Mouse (Mus musculus): ENCODE results near the gene Ranbp6.

Gene Ranbp6

DNA sequence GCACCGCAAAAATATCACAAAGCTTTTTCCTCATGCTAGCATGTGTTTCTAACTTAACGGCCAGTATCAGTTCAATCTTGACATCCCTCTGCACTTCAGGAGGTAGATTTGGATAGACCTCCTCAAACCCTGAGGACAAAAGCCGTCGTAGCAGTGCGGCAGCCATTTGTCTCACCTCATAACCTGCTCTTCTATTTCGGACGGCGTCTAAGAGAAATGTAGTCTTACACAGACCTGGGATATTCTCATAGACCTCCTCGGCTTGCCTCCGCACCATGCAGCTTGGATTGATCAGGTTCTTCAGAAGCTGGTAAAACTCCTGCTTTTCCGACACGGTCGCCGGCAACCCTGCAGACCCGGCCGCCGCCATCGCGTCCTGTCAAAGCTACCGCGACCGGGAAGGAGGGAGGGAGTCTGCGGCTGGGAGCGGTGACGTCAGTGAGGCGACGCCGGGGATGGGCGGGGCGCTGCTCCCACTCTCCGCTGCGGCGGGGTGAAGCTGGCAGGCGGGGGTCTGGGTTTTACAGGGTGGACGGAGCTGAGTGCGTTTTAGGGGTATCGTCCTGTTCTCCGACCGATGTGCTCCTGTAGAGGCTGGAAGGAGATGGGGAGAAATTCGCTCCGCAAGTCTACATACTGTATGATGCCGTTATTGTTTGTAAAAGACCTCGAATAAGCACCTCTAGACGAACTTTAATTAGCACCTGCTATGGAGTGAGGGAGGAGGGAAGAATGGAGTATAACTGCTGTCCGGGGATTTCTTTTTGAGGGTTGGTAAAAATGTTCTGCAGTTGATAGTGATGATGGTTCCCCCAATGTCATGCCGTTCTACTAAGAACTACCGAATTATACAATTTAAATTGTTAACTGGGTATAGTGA, at the start of gene Ranbp6:
Gene Ranbp6, minus strand, starts transcription at position 394 of the 880 bp plus-strand sequence.
- peak; percentile 94 for DNase-seq

- no peak for DNase-seq
Measured at GRCm38 (mm10) chr19:29860816-29861215, 48.0 kb upstream of the Ranbp6 start.

DNA sequence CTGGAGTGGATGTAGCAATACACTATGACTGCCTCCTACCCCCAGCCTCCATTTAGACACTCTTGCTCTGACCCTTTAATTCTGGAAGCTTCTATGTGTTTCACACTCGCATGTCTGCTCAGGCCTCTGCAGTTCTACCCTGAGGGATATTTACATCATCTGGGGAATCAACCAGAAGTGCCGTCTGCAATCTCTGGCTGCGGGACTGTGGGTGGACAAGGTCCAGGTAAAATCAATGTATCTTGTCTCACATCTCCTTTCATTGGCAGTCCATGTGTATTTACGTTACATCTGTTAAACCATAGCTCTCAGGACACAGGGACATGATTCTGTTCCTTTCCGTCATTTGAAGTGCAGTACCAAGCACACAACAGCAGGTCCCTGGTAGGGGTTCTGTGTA, 44.5 kb upstream of the Ranbp6 start:
- no peak for DNase-seq

- no peak for DNase-seq
Measured at GRCm38 (mm10) chr19:29853711-29854110, 40.9 kb upstream of the Ranbp6 start.

DNA sequence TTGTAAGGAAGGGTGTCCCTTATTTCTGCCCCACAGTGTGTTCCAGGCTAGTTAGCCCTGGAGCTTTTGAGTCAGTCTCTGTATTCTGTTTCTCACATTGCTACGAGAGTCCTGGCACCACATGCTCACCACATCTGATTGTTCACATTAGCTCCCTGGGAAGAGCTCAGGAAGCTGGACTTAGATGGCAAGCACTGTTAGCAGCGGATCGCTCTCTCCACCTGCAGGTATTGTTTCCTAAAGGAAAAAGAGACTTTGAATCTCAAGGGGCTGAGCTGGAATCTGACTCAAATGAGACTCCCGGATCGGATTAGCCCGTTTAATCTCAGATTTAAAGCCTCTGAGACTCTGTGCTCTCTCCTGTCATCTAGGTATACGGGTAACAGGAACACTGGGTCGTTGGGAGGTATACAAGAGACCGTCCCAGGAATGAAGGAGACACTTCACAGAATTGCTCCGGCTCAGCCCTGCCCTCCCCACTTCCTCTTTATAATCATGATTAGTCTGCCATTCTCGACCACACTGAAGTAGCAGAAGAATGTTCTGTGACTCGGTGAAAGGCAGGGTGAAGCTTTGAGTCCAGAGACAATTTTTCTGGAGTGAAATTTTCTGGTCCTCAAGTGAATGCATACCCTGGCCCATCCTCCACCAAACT, 38.4 kb upstream of the Ranbp6 start:
- no peak for DNase-seq

DNA sequence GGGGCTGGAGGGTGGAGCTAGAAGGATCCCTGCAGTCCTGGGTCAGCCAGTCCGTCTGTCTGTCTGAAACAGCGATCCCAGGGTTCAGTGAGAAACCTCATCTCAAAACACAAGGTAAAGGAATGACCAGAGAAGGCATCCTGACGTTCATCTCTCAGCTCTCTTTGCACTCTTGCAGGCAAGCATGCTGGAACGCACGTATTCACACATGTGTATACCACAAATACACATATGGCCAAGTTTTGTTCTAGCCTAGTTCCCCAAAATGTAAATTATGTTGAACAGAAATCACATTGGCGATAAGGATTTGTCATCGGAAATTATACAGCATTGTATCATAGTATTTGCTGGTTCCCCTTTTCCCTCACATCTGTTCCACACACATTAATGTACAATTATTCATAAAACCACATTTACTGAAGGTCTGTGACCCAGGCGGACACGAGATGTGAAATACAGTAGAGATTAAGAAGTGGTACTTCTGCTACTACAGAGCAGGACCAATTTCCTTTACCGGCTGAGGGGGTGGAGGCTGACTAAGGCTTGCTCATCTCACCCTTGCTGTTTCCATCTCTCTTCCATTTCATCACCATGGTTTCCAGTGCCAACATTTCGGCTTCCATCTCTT, 37.3 kb upstream of the Ranbp6 start:
- DNase-seq = peak; percentile 8

- peak; percentile 5 for DNase-seq
Measured at GRCm38 (mm10) chr19:29844036-29844661, 31.4 kb upstream of the Ranbp6 start.

- no peak for DNase-seq
Measured at GRCm38 (mm10) chr19:29843641-29844035, 30.9 kb upstream of the Ranbp6 start.

GRCm38 (mm10) chr19:29842973-29843372, 30.2 kb upstream of the Ranbp6 start:
- no peak for DNase-seq

GRCm38 (mm10) chr19:29840642-29841041, 27.9 kb upstream of the Ranbp6 start:
- no peak for DNase-seq

GRCm38 (mm10) chr19:29838636-29839135, 25.9 kb upstream of the Ranbp6 start:
- no peak for DNase-seq

DNA sequence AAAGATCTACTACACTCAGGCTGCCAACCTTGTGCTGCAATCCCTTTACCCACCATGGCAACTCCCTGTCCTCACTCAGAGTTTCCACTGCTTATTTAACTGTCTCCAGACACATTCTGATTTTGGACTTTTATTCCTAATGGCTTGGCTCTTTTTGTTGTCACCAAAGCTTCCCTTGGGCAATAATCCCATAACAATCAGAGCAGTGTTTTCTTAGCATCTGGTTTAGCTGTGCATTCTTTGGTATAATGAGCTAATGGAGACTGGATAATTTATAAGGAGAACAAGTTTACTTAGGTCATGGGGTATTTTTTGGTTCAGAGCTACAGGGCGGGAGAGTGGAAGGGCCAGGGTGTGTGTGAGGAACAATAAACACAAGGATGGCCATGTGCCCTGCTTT, 25.4 kb upstream of the Ranbp6 start:
- DNase-seq = no peak

- DNase-seq = no peak
Measured at GRCm38 (mm10) chr19:29835364-29836034, 22.7 kb upstream of the Ranbp6 start.

DNA sequence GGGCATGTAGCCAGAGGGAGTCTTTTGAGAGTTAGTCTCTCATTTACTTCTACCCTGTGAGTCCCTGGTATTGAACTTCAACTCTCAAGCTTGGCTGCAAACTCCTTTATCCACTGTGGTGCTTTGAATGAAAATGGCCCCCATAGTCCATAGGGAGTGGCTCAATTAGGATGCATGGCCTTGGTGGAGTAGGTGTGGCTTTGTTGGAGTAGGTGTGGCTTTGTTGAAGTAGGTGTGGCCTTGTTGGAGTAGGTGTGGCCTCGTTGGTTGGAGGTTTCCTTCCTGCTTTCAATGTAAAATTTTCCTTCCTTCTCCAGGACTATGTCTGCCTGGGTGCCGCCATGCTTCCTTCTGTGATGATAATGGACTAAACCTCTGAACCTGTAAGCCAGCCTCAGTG, 18.1 kb upstream of the Ranbp6 start:
- no peak for DNase-seq

DNA sequence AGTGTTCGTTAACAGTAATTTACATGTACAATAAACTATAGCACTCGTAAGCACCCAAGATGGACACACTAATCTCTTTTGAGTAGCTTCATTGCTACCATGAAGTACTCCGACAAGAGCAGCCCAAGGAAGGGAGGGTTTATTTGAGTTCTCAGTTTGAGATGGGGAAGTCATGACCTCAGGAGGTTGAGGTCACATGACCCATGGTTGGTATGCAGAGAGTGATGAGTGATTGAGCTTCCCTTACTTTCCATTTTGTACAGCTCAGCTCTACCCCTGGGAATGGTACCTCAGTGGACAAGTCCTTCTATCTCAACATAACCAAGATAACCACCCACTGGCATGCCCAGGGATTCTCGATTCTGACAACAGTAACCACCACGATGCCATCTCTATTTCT, 15.8 kb upstream of the Ranbp6 start:
- no peak for DNase-seq

- peak; percentile 16 for DNase-seq
Measured at GRCm38 (mm10) chr19:29826686-29827085, 13.9 kb upstream of the Ranbp6 start.

- DNase-seq = no peak
Measured at GRCm38 (mm10) chr19:29825003-29825402, 12.2 kb upstream of the Ranbp6 start.

GRCm38 (mm10) chr19:29824034-29824700, 11.4 kb upstream of the Ranbp6 start:
- no peak for DNase-seq

DNA sequence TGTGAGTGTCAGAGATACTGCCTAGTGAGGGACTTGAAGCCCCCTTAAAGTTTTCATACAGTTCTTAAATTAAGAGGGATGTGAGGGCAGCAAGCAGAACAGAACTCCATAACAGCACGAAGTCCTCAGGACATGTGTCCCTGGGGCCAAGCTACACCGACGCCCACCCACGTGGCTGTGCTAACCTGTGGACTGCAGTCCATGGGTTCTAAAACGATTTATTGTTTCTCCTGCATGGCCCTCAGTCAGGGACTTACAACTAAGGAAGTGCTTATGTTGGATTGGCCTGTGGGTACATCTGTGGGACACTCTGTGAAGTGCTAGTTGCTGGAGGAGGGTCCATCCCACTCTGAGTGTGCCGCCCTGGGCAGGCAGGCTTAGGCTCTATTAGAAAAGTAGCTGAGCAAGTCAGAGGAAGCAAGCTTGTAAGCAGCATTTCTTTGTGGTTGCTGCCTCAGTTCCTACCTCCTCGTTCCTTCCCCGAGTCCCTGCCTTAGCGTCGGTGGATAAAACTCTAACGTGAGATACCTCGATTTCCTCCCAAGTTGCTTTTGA, 10.8 kb upstream of the Ranbp6 start:
- DNase-seq = no peak

- peak; percentile 40 for DNase-seq
Measured at GRCm38 (mm10) chr19:29820966-29821365, 8.2 kb upstream of the Ranbp6 start.

DNA sequence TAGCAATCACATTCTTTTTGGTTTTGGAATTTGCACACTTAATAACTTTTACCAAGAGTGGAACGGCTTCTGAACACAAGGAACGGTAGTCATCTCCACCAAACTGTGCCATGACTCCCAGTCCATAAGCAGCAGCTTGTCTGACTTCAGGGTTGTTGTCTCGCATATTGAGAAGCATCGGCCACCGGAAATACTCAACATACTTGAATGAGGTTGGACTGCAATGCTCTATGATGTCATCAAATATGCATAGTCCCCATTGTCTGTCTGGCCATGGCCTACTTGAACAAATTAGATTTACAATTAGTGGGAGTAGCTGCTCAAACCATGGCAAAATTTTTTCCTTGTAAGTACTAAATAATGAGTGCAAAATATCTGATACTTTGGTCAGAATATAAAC, 2.8 kb downstream of the Ranbp6 start:
- DNase-seq = no peak

All from right cerebral cortex, adult 18-20 months (tissue).